Mouse (Mus musculus): Measurements from ENCODE around the gene Slc52a3. TPM values are rescaled to one million over a fixed set of nuclear protein-coding genes. Genes with fewer than 3 reads are reported as not detected.

Gene Slc52a3
- polyA plus RNA-seq, 1 experiment from 2014 or later = 3.6 TPM

DNA sequence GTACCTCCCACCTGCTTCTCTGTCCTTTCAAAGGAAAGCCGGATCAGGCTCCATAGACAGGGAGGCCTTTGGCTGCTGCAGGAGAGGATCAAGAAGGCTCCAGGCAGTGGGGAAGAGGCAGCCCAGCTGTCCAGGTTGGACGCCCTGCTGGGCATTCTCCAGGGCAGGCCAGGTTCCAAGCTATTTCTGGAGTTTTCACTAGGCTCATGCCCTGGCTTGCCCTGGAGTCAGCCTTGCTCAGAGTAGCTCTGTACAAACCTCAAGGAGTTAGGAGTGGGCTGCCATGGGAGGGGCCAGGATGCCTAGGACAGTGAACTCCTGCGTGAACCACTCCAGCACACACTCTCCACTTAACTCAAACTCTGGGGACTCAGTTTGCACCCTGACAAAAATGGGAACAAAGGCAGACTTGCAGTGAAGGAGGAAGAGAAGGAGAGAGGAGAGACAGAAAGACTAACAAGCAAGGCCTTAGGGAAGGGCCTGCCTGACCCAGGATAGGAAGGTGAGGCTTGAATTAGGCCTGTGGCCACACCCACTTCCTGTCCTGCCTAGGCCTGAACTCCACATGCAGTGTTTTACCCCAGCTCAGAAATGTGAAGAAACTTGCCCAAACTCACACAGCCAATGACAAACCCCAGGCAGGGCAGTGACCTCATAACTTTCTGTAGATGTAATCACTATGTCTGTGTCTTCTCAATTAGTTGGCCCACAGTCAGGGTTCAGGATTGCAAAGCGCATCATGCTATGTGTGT, 18.4 kb upstream of the Slc52a3 start:
- Histone ChIP-seq H3K36me3 (ENCODE audit: control insufficient read depth, insufficient read depth, low read length) (no peaks in the 10 kb centered on the region), H3K27me3 (ENCODE audit: control insufficient read depth, insufficient read depth, low read length) (no peaks in the 10 kb centered on the region), H3K27ac (ENCODE audit: low read length) (0 out of 2 replicates have a peak overlapping the region, but pooled peaks have one; percentile 40), H3K9ac (replicated peaks; ENCODE audit: low read depth, low read length) (no peak overlapping the region), H3K4me1 (ENCODE audit: control insufficient read depth, insufficient read depth, low read length) (peaks cover 30% of the 10 kb centered on the region), H3K9me3 (ENCODE audit: control insufficient read depth, low read depth, low read length) (no peaks in the 10 kb centered on the region), H3K4me3 (ENCODE audit: low read depth, low read length) (no peak overlapping the region), H3K4me2 (replicated peaks; ENCODE audit: low read depth, low read length) (no peak overlapping the region)
- WGBS = 70% methylated on average over 4 of the region's 4 CpGs
- ATAC-seq (ENCODE audit: insufficient number of reproducible peaks, insufficient read depth, low FRiP score, low read depth) = no peak

- no peak overlapping the region for H3K4me3 ChIP-seq (ENCODE audit: low read depth, low read length)
- no peak for ATAC-seq (ENCODE audit: insufficient number of reproducible peaks, insufficient read depth, low FRiP score, low read depth)
- H3K4me1 ChIP-seq (ENCODE audit: control insufficient read depth, insufficient read depth, low read length) = peaks cover 28% of the 10 kb centered on the region
- H3K27ac ChIP-seq (ENCODE audit: low read length) = no peak overlapping the region
- no peak overlapping the region for H3K9ac ChIP-seq (replicated peaks; ENCODE audit: low read depth, low read length)
- H3K27me3 ChIP-seq (ENCODE audit: control insufficient read depth, insufficient read depth, low read length) = no peaks in the 10 kb centered on the region
- no peaks in the 10 kb centered on the region for H3K9me3 ChIP-seq (ENCODE audit: control insufficient read depth, low read depth, low read length)
- 75% methylated on average over 6 of the region's 6 CpGs for WGBS
- H3K4me2 ChIP-seq (replicated peaks; ENCODE audit: low read depth, low read length) = peak overlapping the region; percentile 70
- no peaks in the 10 kb centered on the region for H3K36me3 ChIP-seq (ENCODE audit: control insufficient read depth, insufficient read depth, low read length)
These were observed 17.8 kb upstream of the Slc52a3 start for GRCm38 (mm10) chr2:151978494-151978893.

- H3K27ac ChIP-seq (ENCODE audit: low read length) = peak within 1 kb of the TSS; percentile 53; the same call in 1 of the 2 replicates
- H3K9ac ChIP-seq (replicated peaks; ENCODE audit: low read depth, low read length) = peak within 1 kb of the TSS; percentile 84
- peak; percentile 84 for ATAC-seq (ENCODE audit: insufficient number of reproducible peaks, insufficient read depth, low FRiP score, low read depth)
- no peaks in the 10 kb centered on the region for H3K36me3 ChIP-seq (ENCODE audit: control insufficient read depth, insufficient read depth, low read length)
- under 1% methylated on average over 44 of the region's 46 CpGs for WGBS
- peaks cover 18% of the 10 kb centered on the region for H3K4me1 ChIP-seq (ENCODE audit: control insufficient read depth, insufficient read depth, low read length)
- H3K4me2 ChIP-seq (replicated peaks; ENCODE audit: low read depth, low read length) = peak within 1 kb of the TSS; percentile 70
- H3K27me3 ChIP-seq (ENCODE audit: control insufficient read depth, insufficient read depth, low read length) = no peaks in the 10 kb centered on the region
- no peaks in the 10 kb centered on the region for H3K9me3 ChIP-seq (ENCODE audit: control insufficient read depth, low read depth, low read length)
- H3K4me3 ChIP-seq (ENCODE audit: low read depth, low read length) = peak within 1 kb of the TSS; percentile 80
These were observed 16.6 kb upstream of the Slc52a3 start, which contains the start of gene Fam110a for GRCm38 (mm10) chr2:151979470-151980354. Gene Fam110a (minus strand): TSS chr2:151980219.

DNA sequence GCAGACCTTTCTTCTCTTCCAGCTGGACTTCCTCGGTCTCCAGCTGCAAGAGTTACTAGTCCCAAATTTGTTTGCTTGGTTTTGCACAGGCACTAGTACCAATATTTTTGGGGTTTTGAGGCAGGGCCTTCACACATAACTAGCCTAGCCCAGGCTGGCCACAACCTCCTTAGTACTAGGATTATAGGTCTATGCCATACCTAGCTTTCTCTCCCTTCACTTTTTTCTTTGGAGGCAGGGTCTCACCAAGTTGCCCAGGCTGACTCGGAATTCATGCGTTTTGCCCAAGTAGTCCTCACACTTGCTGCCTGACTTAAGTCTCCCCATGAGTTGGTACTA, 16.0 kb upstream of the Slc52a3 start:
- peak overlapping the region; percentile 70 for H3K4me2 ChIP-seq (replicated peaks; ENCODE audit: low read depth, low read length)
- ATAC-seq (ENCODE audit: insufficient number of reproducible peaks, insufficient read depth, low FRiP score, low read depth) = 0 out of 2 replicates have a peak, but pooled peaks have one; percentile 21
- WGBS = 36% methylated on average over 3 of the region's 3 CpGs
- H3K4me1 ChIP-seq (ENCODE audit: control insufficient read depth, insufficient read depth, low read length) = peaks cover 18% of the 10 kb centered on the region
- peak overlapping the region; percentile 80 for H3K4me3 ChIP-seq (ENCODE audit: low read depth, low read length)
- no peaks in the 10 kb centered on the region for H3K36me3 ChIP-seq (ENCODE audit: control insufficient read depth, insufficient read depth, low read length)
- H3K27ac ChIP-seq (ENCODE audit: low read length) = peak overlapping the region; percentile 6; the same call in 1 of the 2 replicates
- H3K9me3 ChIP-seq (ENCODE audit: control insufficient read depth, low read depth, low read length) = no peaks in the 10 kb centered on the region
- no peaks in the 10 kb centered on the region for H3K27me3 ChIP-seq (ENCODE audit: control insufficient read depth, insufficient read depth, low read length)
- no peak overlapping the region for H3K9ac ChIP-seq (replicated peaks; ENCODE audit: low read depth, low read length)

- Histone ChIP-seq H3K9ac (replicated peaks; ENCODE audit: low read depth, low read length) (no peak overlapping the region), H3K4me1 (ENCODE audit: control insufficient read depth, insufficient read depth, low read length) (peaks cover 14% of the 10 kb centered on the region), H3K4me2 (replicated peaks; ENCODE audit: low read depth, low read length) (no peak overlapping the region), H3K4me3 (ENCODE audit: low read depth, low read length) (no peak overlapping the region), H3K36me3 (ENCODE audit: control insufficient read depth, insufficient read depth, low read length) (no peaks in the 10 kb centered on the region), H3K27ac (ENCODE audit: low read length) (no peak overlapping the region), H3K27me3 (ENCODE audit: control insufficient read depth, insufficient read depth, low read length) (no peaks in the 10 kb centered on the region), H3K9me3 (ENCODE audit: control insufficient read depth, low read depth, low read length) (no peaks in the 10 kb centered on the region)
- WGBS = 71% methylated on average over 6 of the region's 6 CpGs
- no peak for ATAC-seq (ENCODE audit: insufficient number of reproducible peaks, insufficient read depth, low FRiP score, low read depth)
These were observed 15.0 kb upstream of the Slc52a3 start for GRCm38 (mm10) chr2:151981268-151981667.

- Histone ChIP-seq H3K36me3 (ENCODE audit: control insufficient read depth, insufficient read depth, low read length) (no peaks in the 10 kb centered on the region), H3K4me3 (ENCODE audit: low read depth, low read length) (no peak overlapping the region)
These were observed 13.8 kb upstream of the Slc52a3 start for GRCm38 (mm10) chr2:151982476-151982875.

DNA sequence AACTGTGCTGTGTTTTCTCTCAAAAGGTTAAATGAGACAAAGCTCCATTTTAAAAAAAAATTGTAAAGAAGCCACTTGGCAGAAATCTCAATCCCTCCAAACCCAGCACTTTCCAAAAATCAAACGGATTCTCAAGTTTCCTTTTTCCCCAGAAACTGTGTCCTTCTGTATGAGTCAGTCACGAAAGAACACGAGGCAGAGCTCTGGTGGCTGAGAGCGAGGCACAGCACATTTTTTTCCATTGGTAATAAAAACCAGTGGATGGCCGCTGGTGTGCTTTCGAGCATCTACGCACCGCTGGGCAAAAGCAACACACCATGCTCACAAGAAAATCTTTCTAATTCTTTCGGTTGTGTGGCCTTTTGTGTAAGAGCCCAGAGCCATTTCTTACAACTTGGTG, 12.3 kb upstream of the Slc52a3 start:
- Histone ChIP-seq H3K36me3 (ENCODE audit: control insufficient read depth, insufficient read depth, low read length) (no peaks in the 10 kb centered on the region), H3K4me2 (replicated peaks; ENCODE audit: low read depth, low read length) (no peak overlapping the region), H3K4me1 (ENCODE audit: control insufficient read depth, insufficient read depth, low read length) (no peaks in the 10 kb centered on the region), H3K27me3 (ENCODE audit: control insufficient read depth, insufficient read depth, low read length) (no peaks in the 10 kb centered on the region), H3K9ac (replicated peaks; ENCODE audit: low read depth, low read length) (no peak overlapping the region), H3K27ac (ENCODE audit: low read length) (no peak overlapping the region), H3K9me3 (ENCODE audit: control insufficient read depth, low read depth, low read length) (no peaks in the 10 kb centered on the region), H3K4me3 (ENCODE audit: low read depth, low read length) (no peak overlapping the region)
- 62% methylated on average over 9 of the region's 9 CpGs for WGBS
- ATAC-seq (ENCODE audit: insufficient number of reproducible peaks, insufficient read depth, low FRiP score, low read depth) = no peak

More at GRCm38 (mm10) chr2:151982476-151982875, 13.8 kb upstream of the Slc52a3 start:
- ATAC-seq (ENCODE audit: insufficient number of reproducible peaks, insufficient read depth, low FRiP score, low read depth) = no peak
- Histone ChIP-seq H3K9me3 (ENCODE audit: control insufficient read depth, low read depth, low read length) (no peaks in the 10 kb centered on the region), H3K4me1 (ENCODE audit: control insufficient read depth, insufficient read depth, low read length) (peaks cover 13% of the 10 kb centered on the region), H3K9ac (replicated peaks; ENCODE audit: low read depth, low read length) (no peak overlapping the region), H3K27me3 (ENCODE audit: control insufficient read depth, insufficient read depth, low read length) (no peaks in the 10 kb centered on the region), H3K27ac (ENCODE audit: low read length) (no peak overlapping the region), H3K4me2 (replicated peaks; ENCODE audit: low read depth, low read length) (no peak overlapping the region)

GRCm38 (mm10) chr2:151985426-151986172, 10.7 kb upstream of the Slc52a3 start:
- H3K4me3 ChIP-seq (ENCODE audit: low read depth, low read length) = no peak overlapping the region
- H3K27me3 ChIP-seq (ENCODE audit: control insufficient read depth, insufficient read depth, low read length) = no peaks in the 10 kb centered on the region
- H3K4me2 ChIP-seq (replicated peaks; ENCODE audit: low read depth, low read length) = no peak overlapping the region
- H3K27ac ChIP-seq (ENCODE audit: low read length) = no peak overlapping the region
- H3K9me3 ChIP-seq (ENCODE audit: control insufficient read depth, low read depth, low read length) = no peaks in the 10 kb centered on the region
- WGBS = 59% methylated on average over 7 of the region's 7 CpGs
- H3K9ac ChIP-seq (replicated peaks; ENCODE audit: low read depth, low read length) = no peak overlapping the region
- H3K4me1 ChIP-seq (ENCODE audit: control insufficient read depth, insufficient read depth, low read length) = no peaks in the 10 kb centered on the region
- no peaks in the 10 kb centered on the region for H3K36me3 ChIP-seq (ENCODE audit: control insufficient read depth, insufficient read depth, low read length)
- no peak for ATAC-seq (ENCODE audit: insufficient number of reproducible peaks, insufficient read depth, low FRiP score, low read depth)
